Mouse (Mus musculus) lung, postnatal 0 days (tissue): ENCODE results near the gene Sec14l1. TPM values are rescaled to one million over a fixed set of nuclear protein-coding genes. Genes with fewer than 3 reads are reported as not detected.

Experiments
- ATAC-seq: fragments of 200-750 bp; cut with Nextera tagmentation; 2 replicates; pipeline ENCODE4 v1.8.0; 2017; ENCODE audit warnings: moderate library complexity
- DNase-seq: peaks from one replicate; pipeline ENCODE4 v3.0.0-alpha.2; 2016; ENCODE audit warnings: low spot score
- H3K27ac ChIP-seq: fragments of 300-500 bp; sonication (generic); 2 replicates; pipeline ENCODE4 v1.5.1; 2014; ENCODE audit warnings: antibody characterized with exemption, mild to moderate bottlenecking, low read length, mixed read lengths
- H3K27me3 ChIP-seq: fragments of 300-500 bp; sonication (generic); replicated peaks from 2 replicates; pipeline ENCODE4 v1.6.1; 2014; ENCODE audit warnings: low read length, mixed read lengths; ENCODE audit not compliant: insufficient read depth
- H3K36me3 ChIP-seq: fragments of 300-500 bp; sonication (generic); 2 replicates; pipeline ENCODE4 v1.6.1; 2014; ENCODE audit warnings: low read length, mixed read lengths; ENCODE audit not compliant: insufficient read depth
- H3K4me1 ChIP-seq: fragments of 300-500 bp; sonication (generic); 2 replicates; pipeline ENCODE4 v1.6.1; 2014; ENCODE audit warnings: antibody characterized with exemption, low read depth, low read length, mixed read lengths; ENCODE audit not compliant: insufficient read depth
- H3K4me2 ChIP-seq: fragments of 300-500 bp; sonication (generic); replicated peaks from 2 replicates; pipeline ENCODE4 v1.6.1; 2014; ENCODE audit warnings: low read depth, mild to moderate bottlenecking, low read length, moderate library complexity, mixed read lengths
- H3K4me3 ChIP-seq: fragments of 300-500 bp; sonication (generic); 2 replicates; pipeline ENCODE4 v1.5.1; 2014; ENCODE audit warnings: low read depth, low read length
- H3K9ac ChIP-seq: fragments of 300-500 bp; sonication (generic); replicated peaks from 2 replicates; pipeline ENCODE4 v1.6.1; 2014; ENCODE audit warnings: low read depth, mild to moderate bottlenecking
- H3K9me3 ChIP-seq: fragments of 300-500 bp; sonication (generic); 2 replicates; pipeline ENCODE4 v1.6.1; 2016; ENCODE audit warnings: low read length, mixed read lengths
- CTCF ChIP-seq: IDR thresholded peaks from 2 replicates; pipeline ENCODE4 v1.5.1; 2016; ENCODE audit warnings: antibody characterized with exemption, mild to moderate bottlenecking
- EP300 ChIP-seq: IDR thresholded peaks from 2 replicates; pipeline ENCODE4 v1.6.1; 2016; ENCODE audit warnings: antibody characterized with exemption, mild to moderate bottlenecking, control low read depth
- WGBS: fragments of 180-500 bp; shearing (Covaris S2); extraction: QIAGEN DNeasy Blood & Tissue Kit; methylation state at CpG from one replicate; pipeline ENCODE4 v1.1.7; 2014; 5-methylcytosine and 5-hydroxymethylcytosine counted together
- polyA plus RNA-seq: library from polyadenylated mRNA; unstranded; fragments of >200 nt; fragmentation: Nextera tagmentation; extraction: Ambion mirVana; gene quantifications from 2 replicates; pipeline ENCODE4 v1.2.1, GENCODE M21; 2015

Sec14l1 gene
- polyA plus RNA-seq, 1 experiment from 2014 or later: 62.4 TPM

DNA sequence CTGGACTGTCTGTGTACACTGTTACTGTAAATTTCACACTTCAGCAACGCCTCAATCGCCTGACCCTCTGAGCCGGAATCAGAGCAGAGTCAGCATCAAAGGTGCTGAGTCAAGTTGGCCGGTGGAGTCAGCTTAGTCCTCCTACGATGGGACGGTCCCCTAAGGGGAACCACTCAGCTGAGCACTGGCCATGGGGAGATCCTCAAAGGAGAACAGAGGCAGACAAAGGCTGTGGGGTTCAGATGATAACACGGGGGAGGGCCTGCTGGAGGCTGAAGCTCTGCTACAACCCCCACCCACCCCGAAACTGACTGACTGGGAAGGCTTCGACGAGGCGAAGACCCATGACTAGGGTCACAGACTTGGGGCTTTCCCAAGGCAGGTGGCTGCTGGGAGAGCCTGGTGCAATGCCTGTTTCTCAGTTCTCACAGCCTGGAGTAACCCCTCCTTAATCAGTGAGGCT is 79.5 kb downstream of the Sec14l1 start:
- Histone ChIP-seq H3K9ac (no peak overlapping the region), H3K4me2 (no peak overlapping the region), H3K4me1 (peaks cover 2% of the 10 kb centered on the region; the same call in 1 of the 2 replicates), H3K27me3 (0 out of 2 replicates have a peak, but pooled peaks cover 3% of the 10 kb centered on the region), H3K4me3 (no peak overlapping the region), H3K27ac (no peak overlapping the region), H3K9me3 (no peaks in the 10 kb centered on the region), H3K36me3 (no peaks in the 10 kb centered on the region)
- ATAC-seq: no peak
- DNase-seq: no peak
- WGBS: 49% methylated on average over 11 of the region's 11 CpGs
- TF ChIP-seq EP300 (no peak), CTCF (no peak)

DNA sequence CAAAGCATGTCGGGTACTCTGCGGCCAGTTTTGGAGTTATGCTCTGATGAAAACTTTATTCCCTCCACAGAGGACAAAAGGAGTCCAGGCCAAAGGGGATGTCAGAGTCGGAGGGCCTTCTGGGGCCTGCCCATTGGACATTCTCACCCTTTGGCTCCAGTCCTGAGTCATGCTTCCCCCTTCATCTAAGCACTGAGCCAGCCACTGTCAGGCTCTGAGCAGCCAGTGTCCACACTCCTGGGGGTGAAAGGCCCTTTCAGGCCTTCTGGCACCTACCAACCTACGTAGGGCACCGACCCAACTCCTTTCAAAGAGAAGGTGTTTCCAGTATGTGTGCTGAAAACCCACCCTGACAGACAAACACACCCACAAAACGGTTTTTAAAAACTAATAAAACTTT is 80.6 kb downstream of the Sec14l1 start:
- H3K9ac ChIP-seq: no peak overlapping the region
- H3K4me1 ChIP-seq: peaks cover 4% of the 10 kb centered on the region; the same call in 1 of the 2 replicates
- WGBS: 87% methylated on average over 6 of the region's 6 CpGs

DNA sequence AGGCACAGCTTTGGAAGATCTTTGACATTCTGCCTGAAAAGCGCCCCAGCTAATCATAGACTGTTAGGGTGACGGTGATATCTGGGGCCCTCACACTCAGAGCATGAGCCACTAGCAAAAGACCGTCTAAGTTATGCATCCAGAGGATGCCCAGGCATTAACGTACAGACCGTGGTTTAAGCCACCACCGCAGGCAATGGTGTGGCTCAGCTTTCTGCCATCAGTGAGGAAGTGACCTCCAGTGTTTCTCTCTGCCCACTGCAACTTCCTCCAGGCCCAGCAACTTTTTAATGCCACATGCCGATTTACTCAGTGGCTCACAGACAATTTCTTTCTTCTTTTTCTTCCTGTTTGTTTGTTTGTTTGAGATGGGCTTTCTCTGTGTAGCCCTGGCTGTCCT is 81.7 kb downstream of the Sec14l1 start:
- Histone ChIP-seq H3K36me3 (no peaks in the 10 kb centered on the region), H3K9me3 (no peaks in the 10 kb centered on the region), H3K9ac (no peak overlapping the region), H3K4me1 (peaks cover 4% of the 10 kb centered on the region; the same call in 1 of the 2 replicates), H3K4me2 (no peak overlapping the region), H3K4me3 (no peak overlapping the region), H3K27ac (no peak overlapping the region), H3K27me3 (0 out of 2 replicates have a peak, but pooled peaks cover 6% of the 10 kb centered on the region)
- no peak for DNase-seq
- ATAC-seq: no peak
- WGBS: 82% methylated on average over 7 of the region's 7 CpGs
- TF ChIP-seq EP300 (no peak), CTCF (no peak)

More for the DNA sequence above, 80.6 kb downstream of the Sec14l1 start:
- H3K27me3 ChIP-seq: 0 out of 2 replicates have a peak, but pooled peaks cover 6% of the 10 kb centered on the region
- H3K36me3 ChIP-seq: no peaks in the 10 kb centered on the region
- TF ChIP-seq CTCF (no peak), EP300 (no peak)
- ATAC-seq (no peak), DNase-seq (no peak)
- H3K27ac ChIP-seq: no peak overlapping the region
- no peak overlapping the region for H3K4me3 ChIP-seq
- H3K4me2 ChIP-seq: no peak overlapping the region
- no peaks in the 10 kb centered on the region for H3K9me3 ChIP-seq

DNA sequence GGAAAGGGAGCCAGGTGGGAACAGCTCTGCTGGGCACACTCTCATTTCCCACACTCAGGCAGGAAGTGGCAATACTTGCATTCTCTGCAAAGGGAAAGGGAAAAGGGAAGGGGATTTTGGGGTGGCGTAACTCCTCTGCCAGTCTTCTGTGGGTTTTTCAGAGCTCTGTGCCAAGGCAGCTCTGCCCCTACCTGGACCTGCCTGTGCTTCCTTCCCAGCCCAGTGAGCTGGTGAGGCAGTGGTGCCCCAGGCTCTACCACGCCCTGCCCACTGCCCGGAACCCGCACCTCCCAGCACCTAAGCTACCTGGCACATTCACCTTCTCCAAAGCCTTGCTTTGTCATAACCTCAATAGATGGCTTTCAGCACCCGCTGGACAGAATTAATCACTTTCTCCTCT is 83.2 kb downstream of the Sec14l1 start:
- Histone ChIP-seq H3K4me3 (no peak overlapping the region), H3K4me2 (no peak overlapping the region), H3K4me1 (peaks cover 4% of the 10 kb centered on the region; the same call in 1 of the 2 replicates), H3K27ac (no peak overlapping the region), H3K9ac (no peak overlapping the region), H3K9me3 (no peaks in the 10 kb centered on the region), H3K27me3 (0 out of 2 replicates have a peak, but pooled peaks cover 6% of the 10 kb centered on the region), H3K36me3 (no peaks in the 10 kb centered on the region)
- 66% methylated on average over 5 of the region's 5 CpGs for WGBS
- ATAC-seq (peak; percentile 25; the same call in 1 of the 2 replicates), DNase-seq (no peak)
- TF ChIP-seq CTCF (no peak), EP300 (no peak)

DNA sequence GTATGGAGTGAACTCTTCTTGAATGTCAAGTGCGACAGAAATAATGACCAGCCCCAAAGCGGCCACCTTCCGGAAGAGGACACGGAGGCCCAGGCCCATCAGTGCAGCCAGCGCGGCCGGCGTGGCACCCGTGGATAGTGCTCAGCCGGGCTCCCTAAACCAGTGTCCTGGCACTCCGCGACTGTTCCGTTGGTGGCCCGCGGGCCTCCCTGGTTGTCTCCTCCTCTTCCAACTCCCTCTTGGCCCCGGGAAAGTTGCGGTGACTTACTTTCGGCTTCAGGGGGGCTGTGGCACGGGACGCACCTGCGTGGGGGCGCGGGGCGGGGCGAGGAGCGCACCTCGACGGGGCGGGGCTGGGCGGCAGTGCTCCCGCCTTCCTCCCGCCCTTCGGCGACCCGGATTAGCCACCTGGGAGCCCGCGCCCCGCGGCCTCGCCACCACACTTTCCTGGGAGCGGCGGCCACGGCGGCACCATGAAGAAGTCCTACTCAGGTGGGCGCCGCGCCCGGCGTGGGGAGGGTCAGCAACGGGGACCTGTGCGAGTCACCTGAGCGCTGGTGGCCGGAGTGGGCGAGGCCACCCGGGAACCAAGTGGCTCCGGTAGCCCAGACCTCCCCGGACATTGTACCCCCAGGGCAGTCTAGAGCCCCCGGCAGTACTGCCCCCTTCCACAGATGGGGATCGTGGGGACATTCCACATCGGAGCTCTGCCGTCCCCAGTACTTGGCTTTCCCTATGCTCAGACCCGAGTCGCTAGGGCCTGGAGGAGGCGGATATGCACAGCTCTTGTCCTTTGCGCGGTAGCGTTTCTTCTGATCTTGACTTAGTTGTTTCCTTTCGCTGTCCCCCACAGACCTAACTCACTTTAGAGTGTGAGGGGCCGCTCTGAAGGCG is 84.6 kb downstream of the Sec14l1 start, which contains the start of gene Sept9:
Gene Sept9 (plus strand): TSS at position 380 of the 894 bp plus-strand sequence.
- Histone ChIP-seq H3K9ac (peak within 1 kb of the TSS; percentile 19; the same call in 1 of the 2 replicates), H3K4me3 (peak within 1 kb of the TSS; percentile 48), H3K27ac (peak within 1 kb of the TSS; percentile 26; the same call in 1 of the 2 replicates), H3K4me1 (peaks cover 4% of the 10 kb centered on the region; the same call in 1 of the 2 replicates), H3K27me3 (0 out of 2 replicates have a peak, but pooled peaks cover 6% of the 10 kb centered on the region), H3K36me3 (no peaks in the 10 kb centered on the region), H3K4me2 (peak within 1 kb of the TSS; percentile 82), H3K9me3 (no peaks in the 10 kb centered on the region)
- ATAC-seq (peak; percentile 75), DNase-seq (peak; percentile 58)
- 2% methylated on average over 46 of the region's 70 CpGs for WGBS
- no peak for TF ChIP-seq EP300

DNA sequence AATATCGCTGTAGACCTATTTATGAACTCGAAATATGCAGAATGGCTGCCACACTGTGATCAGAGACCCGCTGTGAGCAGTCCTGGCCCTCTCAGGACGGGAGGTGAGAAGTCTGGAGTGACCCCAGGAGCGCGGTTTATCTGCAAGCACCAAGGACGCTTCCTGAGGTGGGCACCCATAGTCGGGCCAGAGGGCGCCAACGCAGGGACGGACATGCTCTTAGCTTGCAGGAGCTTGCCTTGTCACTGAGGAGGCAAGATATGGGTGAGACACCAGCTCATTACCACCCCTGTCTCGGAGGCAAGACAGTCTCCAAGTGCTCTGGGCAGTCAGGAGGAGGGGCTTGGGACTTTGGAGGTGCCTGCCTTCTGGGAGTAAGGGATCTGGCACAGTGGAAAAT is 86.9 kb downstream of the Sec14l1 start:
- ATAC-seq: no peak
- TF ChIP-seq CTCF (no peak), EP300 (no peak)
- Histone ChIP-seq H3K27me3 (0 out of 2 replicates have a peak, but pooled peaks cover 6% of the 10 kb centered on the region), H3K9ac (no peak overlapping the region), H3K4me2 (no peak overlapping the region), H3K4me3 (no peak overlapping the region), H3K27ac (no peak overlapping the region), H3K4me1 (peaks cover 4% of the 10 kb centered on the region; the same call in 1 of the 2 replicates), H3K36me3 (no peaks in the 10 kb centered on the region), H3K9me3 (no peaks in the 10 kb centered on the region)
- DNase-seq: no peak
- WGBS: 73% methylated on average over 12 of the region's 12 CpGs
